Mouse (Mus musculus): ENCODE data around the gene Olfr1442.

GRCm38 (mm10) chr19:12633176-12633575 lies 37.1 kb upstream of the Olfr1442 start, which contains the start of gene Glyat:
- TF ChIP-seq CTCF (IDR thresholded peaks at IDR 0.05) (no peak), EP300 (IDR thresholded peaks at IDR 0.05) (no peak)

All from lung, postnatal 0 days (tissue).